Mouse (Mus musculus) gastrocnemius, postnatal 4 days (tissue): Measurements from ENCODE around the gene Cntn3. TPM values are rescaled to one million over a fixed set of nuclear protein-coding genes. Genes with fewer than 3 reads are reported as not detected.
A peak's percentile ranks its signal among the peaks of the same experiment; 100 is the strongest.
"Not testable (repeated sequence)": the region's sequence is repeated elsewhere in the genome, so short reads cannot be mapped to it uniquely, and the experiment has no call there.

Experiments used
- DNase-seq, 2 experiments: peaks; one replicate each; pipeline ENCODE4 v3.0.0; 2021 to 2022; ENCODE audit warnings: low spot score in 2 of 2, mixed read lengths in 2 of 2
- long read RNA-seq, 2 experiments: library from polyadenylated mRNA; stranded (forward); transcript quantifications; one replicate each; pipeline ENCODE4 v2.0.0; 2021
- total RNA-seq, 2 experiments: library from RNA; stranded (reverse); gene quantifications; 2 replicates each; pipeline ENCODE4 v1.2.3; 2021

The Cntn3 gene
- total RNA-seq = 1 to 10 TPM; 1.0 to 1.2 TPM
- long read RNA-seq, experiment 1, partial matches to known transcripts = 0 of 2 reads
- long read RNA-seq, experiment 1, other reads (novel, unspliced or antisense) = 2 of 2 reads
- long read RNA-seq, experiment 2, partial matches to known transcripts = 0 of 3 reads
- long read RNA-seq, experiment 2, other reads (novel, unspliced or antisense) = 3 of 3 reads

DNA sequence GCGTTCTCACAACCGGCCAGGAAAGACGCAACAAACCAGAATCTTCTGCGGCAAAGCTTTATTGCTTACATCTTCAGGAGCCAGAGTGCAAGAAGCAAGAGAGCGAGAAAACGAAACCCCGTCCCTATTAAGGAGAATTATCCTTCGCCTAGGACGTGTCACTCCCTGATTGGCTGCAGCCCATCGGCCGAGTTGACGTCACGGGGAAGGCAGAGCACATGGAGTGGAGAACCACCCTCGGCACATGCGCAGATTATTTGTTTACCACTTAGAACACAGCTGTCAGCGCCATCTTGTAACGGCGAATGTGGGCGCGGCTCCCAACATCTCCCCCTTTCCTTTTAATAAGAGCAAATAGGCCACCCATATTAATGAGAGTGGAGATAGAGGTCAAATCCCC, at the start of gene Cntn3:
TSS of gene Cntn3 (minus strand) at position 101 of the 400 bp plus-strand sequence.
- DNase-seq = not testable (repeated sequence)

DNA sequence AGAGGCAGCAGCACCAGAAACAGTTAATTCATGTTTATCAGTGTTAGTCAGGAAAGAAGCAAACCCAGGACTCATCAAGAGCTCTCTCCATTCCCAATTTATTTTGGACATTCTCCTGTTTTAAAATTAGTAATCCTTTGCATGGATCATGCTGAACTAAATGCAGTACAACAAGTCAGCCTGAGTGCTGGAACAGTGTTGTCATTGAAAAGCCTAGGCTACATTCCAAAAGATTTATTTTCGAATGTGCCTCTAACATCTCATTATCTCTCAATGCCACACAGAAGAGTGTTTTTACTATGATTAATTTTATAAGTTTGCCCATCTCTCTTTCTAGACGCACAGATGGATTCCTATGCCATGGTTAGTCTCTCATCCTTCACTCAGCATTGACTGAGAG, 27.9 kb upstream of the Cntn3 start:
- no peak for DNase-seq

- no peak for DNase-seq
Observed at GRCm38 (mm10) chr6:102597756-102598155, 24.9 kb upstream of the Cntn3 start.

- no peak for DNase-seq
Observed at GRCm38 (mm10) chr6:102590151-102590550, 17.2 kb upstream of the Cntn3 start.

- DNase-seq = no peak
Observed at GRCm38 (mm10) chr6:102589311-102589710, 16.4 kb upstream of the Cntn3 start.

GRCm38 (mm10) chr6:102586056-102586455, 13.2 kb upstream of the Cntn3 start:
- DNase-seq = no peak

DNA sequence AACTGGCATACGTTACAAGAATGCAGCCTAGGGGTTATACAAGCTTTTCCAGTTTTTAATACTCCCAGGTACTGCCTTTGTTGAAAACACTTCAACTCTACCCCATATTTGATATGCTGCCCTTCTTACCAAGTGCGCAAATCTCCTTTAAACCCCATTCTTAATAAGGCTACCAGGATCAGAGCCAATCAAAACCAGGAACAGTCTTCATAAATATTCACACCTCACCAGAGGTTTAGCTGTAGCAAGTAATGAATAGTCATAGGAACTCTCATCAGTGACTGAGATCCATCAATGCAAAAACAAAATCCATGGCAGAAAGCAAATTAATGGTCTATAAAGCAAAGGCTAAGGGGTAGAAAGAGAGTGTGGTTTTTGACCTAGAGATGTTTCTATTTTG, 10.7 kb upstream of the Cntn3 start:
- no peak for DNase-seq

GRCm38 (mm10) chr6:102567496-102567895, 5.4 kb downstream of the Cntn3 start:
- DNase-seq = no peak

DNA sequence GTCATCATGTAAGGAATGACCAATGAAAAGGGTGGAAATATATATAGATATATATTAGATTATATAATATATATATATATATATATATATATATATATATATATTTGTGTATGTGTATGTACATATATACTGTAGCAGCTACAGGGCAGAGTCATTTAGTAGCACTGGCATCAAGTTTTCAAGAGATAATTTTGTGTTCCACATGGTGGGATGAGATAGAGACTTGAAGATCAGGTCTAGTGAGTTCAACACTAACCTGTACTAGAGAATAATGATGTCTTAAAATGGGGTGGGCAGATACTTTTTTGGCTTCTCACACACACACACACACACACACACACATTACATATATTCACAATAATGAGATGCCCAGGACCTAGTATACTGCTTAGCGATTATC, 7.7 kb downstream of the Cntn3 start:
- no peak for DNase-seq

- peak; percentile 17 to 34 for DNase-seq
Observed at GRCm38 (mm10) chr6:102564011-102564731, 8.7 kb downstream of the Cntn3 start.

GRCm38 (mm10) chr6:102563431-102563830, 9.5 kb downstream of the Cntn3 start:
- DNase-seq = no peak

DNA sequence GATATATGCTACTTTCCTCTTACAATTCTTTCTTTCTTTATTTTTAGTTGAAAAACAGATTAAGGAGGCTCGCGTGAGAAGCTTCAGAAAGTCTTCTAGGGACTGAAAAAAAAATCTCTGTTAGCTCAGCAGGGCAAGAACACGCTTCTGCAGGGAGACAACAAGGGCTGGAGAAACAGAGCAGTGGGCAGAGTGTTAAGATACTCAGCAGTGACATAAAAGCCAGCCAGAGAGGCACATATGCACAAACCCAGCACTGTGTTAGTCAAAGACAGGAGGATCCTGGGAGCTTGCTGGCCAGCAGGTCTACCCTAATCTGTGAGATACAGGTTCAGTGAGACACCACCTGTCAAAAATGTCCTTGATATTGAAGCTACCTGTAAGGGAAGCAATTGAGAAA, 15.4 kb downstream of the Cntn3 start:
- DNase-seq = no peak

- DNase-seq = no peak
Observed at GRCm38 (mm10) chr6:102556497-102556896, 16.4 kb downstream of the Cntn3 start.

- no peak for DNase-seq
Observed at GRCm38 (mm10) chr6:102555814-102556437, 17.0 kb downstream of the Cntn3 start.

GRCm38 (mm10) chr6:102555067-102555657, 17.7 kb downstream of the Cntn3 start:
- no peak for DNase-seq

GRCm38 (mm10) chr6:102541633-102542412, 31.1 kb downstream of the Cntn3 start:
- no peak for DNase-seq

DNA sequence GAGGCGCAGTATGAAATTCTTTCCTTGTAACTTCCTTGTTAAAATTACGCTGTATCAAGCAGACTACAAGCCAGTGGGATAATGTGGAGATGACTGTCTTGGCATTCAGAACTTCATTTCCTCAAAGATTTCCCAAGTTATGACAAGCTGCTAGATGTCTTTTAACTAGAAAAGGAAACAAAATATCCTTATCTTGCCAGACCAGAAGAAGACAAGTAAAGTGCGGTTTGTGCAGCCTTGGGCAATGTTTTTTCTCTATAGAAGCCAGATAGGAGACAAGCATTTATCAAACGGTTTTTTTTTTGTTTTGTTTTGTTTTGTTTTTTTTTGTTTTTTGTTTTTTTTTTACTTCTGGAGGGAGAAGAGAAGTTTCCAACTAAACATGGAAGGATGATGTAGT, 37.3 kb downstream of the Cntn3 start:
- DNase-seq = no peak

DNA sequence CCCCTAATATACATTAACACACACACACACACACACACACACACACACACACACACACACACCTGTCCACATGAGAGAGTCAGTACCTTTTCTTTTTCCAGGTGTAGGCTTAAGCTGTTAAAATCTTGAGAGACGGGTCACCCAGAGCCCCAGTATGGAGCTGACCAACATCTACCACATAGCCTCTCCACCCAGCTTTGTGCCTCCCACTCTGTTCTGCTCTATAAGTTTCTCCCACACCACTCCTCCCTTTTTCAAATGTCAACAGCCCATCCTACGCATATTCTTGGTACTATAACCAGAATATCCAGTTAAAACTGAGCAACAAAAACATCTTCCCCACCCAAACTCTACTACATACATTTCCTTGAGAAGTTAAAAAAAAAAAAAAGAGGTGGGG, 49.9 kb downstream of the Cntn3 start:
- DNase-seq = no peak

- no peak for DNase-seq
Observed at GRCm38 (mm10) chr6:102520977-102521376, 51.9 kb downstream of the Cntn3 start.

DNA sequence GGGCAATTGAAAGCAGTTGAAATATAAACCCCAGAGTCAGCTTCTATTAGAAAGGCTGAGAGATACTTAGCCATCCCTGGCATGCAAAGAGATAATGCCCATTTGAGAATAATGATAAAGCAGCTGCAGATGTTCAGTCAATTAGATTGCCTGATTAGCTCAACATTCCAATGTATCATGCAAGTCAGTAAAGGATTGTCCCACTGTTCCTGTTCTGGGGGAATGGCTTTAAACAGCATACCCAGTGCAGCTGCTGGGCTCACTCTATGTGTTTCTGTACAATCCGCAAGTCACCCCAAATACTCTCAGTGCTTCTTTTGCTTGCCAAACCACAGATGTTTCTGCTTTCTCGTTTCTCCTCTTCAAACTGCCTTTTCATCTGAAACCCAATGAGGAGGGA, 57.7 kb downstream of the Cntn3 start:
- no peak for DNase-seq

- no peak for DNase-seq
Observed at GRCm38 (mm10) chr6:102512085-102512484, 60.8 kb downstream of the Cntn3 start.
